Mouse (Mus musculus): ENCODE measurements around the gene Xcr1.

Gene Xcr1

DNA sequence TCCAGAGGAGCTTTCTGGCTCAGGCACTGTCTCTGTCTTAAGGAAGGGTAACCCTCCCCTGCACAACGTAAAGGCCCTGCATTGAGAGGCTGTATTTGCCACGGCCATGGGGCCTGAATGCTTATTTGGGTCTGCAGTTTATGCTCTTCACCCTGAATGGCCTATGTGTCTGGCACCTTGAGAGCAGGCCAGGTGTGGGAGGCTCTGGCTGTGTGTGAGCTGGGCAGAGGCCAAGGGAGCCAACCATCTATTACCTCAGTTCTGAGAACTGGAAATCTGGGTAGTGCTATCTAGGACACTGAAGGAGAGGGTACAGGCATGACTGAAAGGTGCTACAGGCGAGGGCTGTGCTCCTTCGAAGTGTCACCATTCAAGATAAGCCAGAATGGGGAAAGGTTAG is 47.0 kb downstream of the Xcr1 start:
- DNase-seq = no peak

DNA sequence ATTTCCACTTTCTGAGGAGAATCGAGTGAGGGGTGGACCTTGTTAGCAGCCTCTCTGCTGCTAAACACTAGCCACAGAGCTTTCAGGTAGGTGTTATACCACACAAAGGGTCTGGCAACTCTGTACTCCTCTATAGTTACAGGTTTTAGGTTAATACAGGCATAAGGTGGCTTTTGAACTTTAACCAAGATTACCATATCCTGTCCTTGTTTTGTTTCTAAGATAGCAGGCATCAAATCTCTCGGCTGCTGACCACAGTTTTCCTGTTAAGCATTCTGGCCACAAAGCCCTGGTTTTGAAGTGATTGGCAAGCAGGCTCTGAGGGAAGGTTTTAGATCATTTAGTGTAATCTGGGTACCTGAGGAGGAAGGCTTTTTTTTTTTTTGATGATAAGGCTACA is 47.5 kb downstream of the Xcr1 start:
- no peak for DNase-seq

DNA sequence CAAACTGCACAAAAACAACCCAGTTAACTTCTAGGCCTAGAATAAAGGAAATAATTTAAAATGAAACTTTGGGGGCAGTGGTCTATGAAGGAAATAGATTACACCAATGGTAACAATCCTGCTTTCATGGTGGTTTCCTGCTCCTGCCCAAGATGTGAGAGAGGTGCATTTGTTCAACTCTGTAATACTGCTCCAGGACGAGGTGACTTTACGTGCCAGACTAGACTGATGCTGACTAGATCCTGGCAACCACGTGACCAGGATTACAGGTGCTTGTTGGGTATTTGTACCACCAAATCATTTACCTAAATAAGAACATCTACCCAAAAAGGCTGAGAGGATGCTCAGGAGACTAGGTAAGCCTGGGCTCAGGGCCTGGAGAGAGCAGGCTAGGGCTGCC is 50.0 kb downstream of the Xcr1 start:
- DNase-seq = no peak

DNA sequence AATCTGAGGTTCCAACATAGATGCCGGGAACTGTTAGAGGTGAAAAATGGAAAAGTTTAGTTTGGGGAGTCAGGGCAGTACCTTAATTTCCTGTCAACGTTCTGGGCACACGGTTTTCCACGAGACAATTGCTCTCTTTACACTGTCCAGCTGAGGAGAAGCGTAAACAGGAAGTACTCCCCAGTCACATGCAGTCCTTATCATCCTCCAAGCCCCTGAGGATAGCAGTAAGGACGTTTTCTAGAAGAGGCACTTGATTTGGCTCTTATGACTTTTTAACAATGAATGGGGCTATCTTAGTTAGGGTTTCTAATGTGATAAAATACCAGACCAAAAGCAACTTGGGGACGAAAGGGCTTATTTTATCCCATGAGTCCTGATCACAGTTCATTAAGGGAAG is 53.2 kb downstream of the Xcr1 start:
- no peak for DNase-seq

DNA sequence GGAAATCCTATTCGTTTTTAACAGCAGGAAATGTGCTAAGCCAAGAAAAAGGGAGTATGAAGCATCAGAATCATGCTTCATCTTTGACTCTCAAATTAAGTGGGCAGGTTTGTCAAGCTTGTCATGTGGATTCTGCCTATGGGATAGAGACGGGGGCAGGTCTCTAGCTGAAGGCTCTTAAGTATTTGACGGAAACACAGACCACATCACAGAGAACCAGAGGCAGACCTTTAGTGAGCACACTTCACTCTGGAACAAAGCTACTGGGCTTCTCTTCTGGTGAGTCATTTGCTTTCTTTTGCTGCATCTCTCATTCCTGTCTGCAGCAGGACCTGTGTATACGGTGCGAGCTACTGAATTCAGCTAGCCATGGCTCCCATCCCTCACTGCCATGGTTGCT is 55.6 kb downstream of the Xcr1 start, which contains the start of gene Cxcr6:
Gene Cxcr6 (plus strand): TSS at position 209 of the 400 bp plus-strand sequence.
- no peak for DNase-seq

DNA sequence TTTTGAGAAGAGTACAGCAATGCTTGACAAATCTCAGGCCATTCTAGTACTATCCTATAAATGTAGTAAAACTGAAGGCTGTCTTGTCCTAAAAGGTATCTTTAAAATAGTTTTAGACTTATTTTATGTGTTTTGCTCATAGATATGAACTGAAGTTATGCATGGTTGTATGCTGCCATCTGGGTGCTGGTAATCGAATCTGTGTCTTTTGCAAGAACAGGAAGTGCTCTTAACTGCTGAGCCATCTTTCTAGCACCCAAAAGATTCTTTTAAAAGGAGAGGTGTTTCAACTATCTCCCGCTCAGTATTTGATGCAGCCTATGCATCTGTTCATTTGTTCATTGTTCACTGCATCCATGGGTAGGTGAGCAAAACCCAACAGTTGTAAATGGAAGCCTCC is 56.6 kb downstream of the Xcr1 start:
- DNase-seq = no peak

DNA sequence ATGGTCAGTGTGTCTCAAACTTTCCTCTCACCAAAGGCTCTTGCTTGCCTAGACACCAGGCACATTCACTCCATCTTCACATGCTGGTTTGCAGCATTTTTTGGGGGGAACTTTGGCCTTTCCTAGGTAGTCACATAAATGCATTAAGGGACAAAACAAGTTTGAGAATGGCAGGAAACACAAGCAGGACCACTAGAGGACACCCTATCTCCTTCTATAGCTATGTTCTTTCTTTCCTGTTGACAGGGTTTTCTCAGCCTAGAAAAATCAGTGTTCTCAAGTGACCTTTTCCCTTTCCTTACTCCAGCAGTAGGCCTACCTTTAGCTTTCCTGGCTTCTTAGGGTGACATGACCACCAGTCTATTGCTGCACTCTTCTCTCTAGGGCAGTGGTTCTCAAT is 58.9 kb downstream of the Xcr1 start:
- no peak for DNase-seq

DNA sequence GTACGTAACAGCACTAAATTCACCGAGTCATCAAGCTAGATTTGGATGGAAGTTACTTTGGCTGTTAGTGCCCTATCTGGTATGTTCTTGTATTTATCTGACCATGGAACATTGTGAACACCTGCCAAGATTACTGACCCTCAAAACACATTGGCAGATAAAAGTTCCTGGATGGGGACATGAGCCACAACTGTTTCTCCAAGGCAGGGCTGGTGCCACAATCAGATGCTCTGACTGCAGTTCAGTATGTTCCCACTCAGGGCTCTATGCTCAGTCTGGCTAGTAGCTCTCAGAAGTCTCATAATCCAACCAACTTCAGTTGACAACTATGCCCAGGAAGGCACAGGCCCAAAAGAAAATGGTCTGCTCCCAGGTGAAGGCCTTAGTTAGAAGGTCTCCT is 59.4 kb downstream of the Xcr1 start:
- no peak for DNase-seq
